Mouse (Mus musculus) ES-Bruce4 (cell line): ENCODE data around the gene Peak1. TPM values are rescaled to one million over a fixed set of nuclear protein-coding genes. Genes with fewer than 3 reads are reported as not detected.
"Not testable (repeated sequence)": the region's sequence is repeated elsewhere in the genome, so short reads cannot be mapped to it uniquely, and the experiment has no call there.

Experiments
- H3K27ac ChIP-seq: 2 replicates; pipeline ENCODE4 v1.5.1; 2012; ENCODE audit warnings: low read length, inconsistent platforms; ENCODE audit not compliant: insufficient read depth
- H3K27me3 ChIP-seq: 2 replicates; pipeline ENCODE4 v1.6.1; 2012; ENCODE audit warnings: mild to moderate bottlenecking, low read length, inconsistent platforms; ENCODE audit not compliant: control insufficient read depth, poor library complexity, insufficient read depth, severe bottlenecking
- H3K36me3 ChIP-seq: 2 replicates; pipeline ENCODE4 v1.6.1; 2012; ENCODE audit warnings: inconsistent platforms, mild to moderate bottlenecking, low read length, moderate library complexity; ENCODE audit not compliant: control insufficient read depth, poor library complexity, insufficient read depth, severe bottlenecking
- H3K4me1 ChIP-seq: one replicate; pipeline ENCODE4 v1.8.1; 2011; ENCODE audit warnings: low read length; ENCODE audit not compliant: control insufficient read depth, insufficient read depth
- H3K4me3 ChIP-seq: 2 replicates; pipeline ENCODE4 v1.5.1; 2011; ENCODE audit warnings: low read depth, mild to moderate bottlenecking, low read length
- H3K9ac ChIP-seq: 2 replicates; pipeline ENCODE4 v1.6.1; 2012; ENCODE audit warnings: low read depth, mild to moderate bottlenecking, inconsistent platforms; ENCODE audit not compliant: poor library complexity, severe bottlenecking
- H3K9me3 ChIP-seq: replicated peaks from 2 replicates; pipeline ENCODE4 v1.6.1; 2012; ENCODE audit warnings: mild to moderate bottlenecking, low read length, inconsistent platforms; ENCODE audit not compliant: control insufficient read depth, poor library complexity, insufficient read depth, severe bottlenecking
- CTCF ChIP-seq: IDR thresholded peaks from one replicate; pipeline ENCODE4 v1.8.1; 2011; ENCODE audit warnings: low read depth, low read length
- EP300 ChIP-seq: IDR thresholded peaks from 2 replicates; pipeline ENCODE4 v1.6.1; 2011; ENCODE audit warnings: low read depth, low read length; ENCODE audit not compliant: insufficient read depth
- POLR2A ChIP-seq: IDR thresholded peaks from one replicate; pipeline ENCODE4 v1.8.1; 2011; ENCODE audit warnings: low read length; ENCODE audit not compliant: insufficient read depth
- polyA plus RNA-seq: library from polyadenylated mRNA; stranded (reverse); fragments of >200 nt; gene quantifications from 2 replicates; pipeline ENCODE4 v1.2.4, GENCODE M21; 2011; ENCODE audit warnings: low read depth; ENCODE audit not compliant: missing spikeins, insufficient read depth, insufficient read length

The Peak1 gene
- polyA plus RNA-seq, 1 experiment = 26.3 TPM

- no peak overlapping the region for H3K4me3 ChIP-seq
- TF ChIP-seq CTCF = no peak
- 0 out of 2 replicates have a peak, but pooled peaks cover 3% of the 10 kb centered on the region for H3K9me3 ChIP-seq
- H3K36me3 ChIP-seq = no peaks in the 10 kb centered on the region
- H3K9ac ChIP-seq = no peak overlapping the region
- H3K27me3 ChIP-seq = no peaks in the 10 kb centered on the region
- no peaks in the 10 kb centered on the region for H3K4me1 ChIP-seq
- H3K27ac ChIP-seq = no peak overlapping the region
Measured at GRCm38 (mm10) chr9:56462606-56463005, 44.7 kb upstream of the Peak1 start.

DNA sequence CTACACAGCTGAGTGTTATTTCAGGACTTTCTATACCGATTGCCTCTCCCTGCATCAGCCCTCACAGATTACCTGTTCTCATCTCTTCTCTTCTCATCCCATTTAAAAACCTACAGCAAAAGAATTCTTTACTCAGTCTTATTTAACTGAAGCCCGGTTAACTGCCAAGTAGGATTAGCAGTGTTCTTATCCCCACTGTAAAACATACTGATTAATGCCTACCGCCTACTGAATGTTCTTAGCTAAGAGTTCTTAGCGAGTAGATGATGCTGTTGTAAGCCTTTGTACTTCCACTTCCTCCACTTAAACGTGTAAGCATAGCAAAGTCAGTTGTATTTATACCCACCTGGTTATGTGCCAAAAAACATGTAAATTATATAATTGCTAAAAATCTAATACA lies 43.1 kb upstream of the Peak1 start:
- H3K4me1 ChIP-seq = no peaks in the 10 kb centered on the region
- H3K9ac ChIP-seq = no peak overlapping the region
- H3K36me3 ChIP-seq = no peaks in the 10 kb centered on the region
- H3K9me3 ChIP-seq = 0 out of 2 replicates have a peak, but pooled peaks cover 3% of the 10 kb centered on the region
- TF ChIP-seq CTCF (no peak), POLR2A (no peak)
- no peaks in the 10 kb centered on the region for H3K27me3 ChIP-seq
- no peak overlapping the region for H3K4me3 ChIP-seq
- H3K27ac ChIP-seq = no peak overlapping the region

GRCm38 (mm10) chr9:56456426-56456825 lies 38.6 kb upstream of the Peak1 start:
- Histone ChIP-seq H3K27ac (no peak overlapping the region), H3K9ac (no peak overlapping the region), H3K4me3 (no peak overlapping the region), H3K27me3 (no peaks in the 10 kb centered on the region), H3K9me3 (no peaks in the 10 kb centered on the region), H3K4me1 (no peaks in the 10 kb centered on the region), H3K36me3 (no peaks in the 10 kb centered on the region)
- TF ChIP-seq POLR2A (no peak), EP300 (no peak)

- Histone ChIP-seq H3K4me1 (no peaks in the 10 kb centered on the region), H3K9ac (no peak overlapping the region), H3K36me3 (no peaks in the 10 kb centered on the region), H3K9me3 (no peaks in the 10 kb centered on the region), H3K27me3 (no peaks in the 10 kb centered on the region), H3K4me3 (no peak overlapping the region), H3K27ac (no peak overlapping the region)
- TF ChIP-seq CTCF = no peak
- TF ChIP-seq EP300 = no peak
- no peak for TF ChIP-seq POLR2A
Measured at GRCm38 (mm10) chr9:56453038-56453815, 35.4 kb upstream of the Peak1 start.

- no peaks in the 10 kb centered on the region for H3K27me3 ChIP-seq
Measured at GRCm38 (mm10) chr9:56451570-56451969, 33.7 kb upstream of the Peak1 start.

GRCm38 (mm10) chr9:56439699-56440098 lies 21.8 kb upstream of the Peak1 start:
- Histone ChIP-seq H3K9me3 (no peaks in the 10 kb centered on the region), H3K4me1 (no peaks in the 10 kb centered on the region), H3K4me3 (no peak overlapping the region), H3K27me3 (no peaks in the 10 kb centered on the region), H3K9ac (no peak overlapping the region), H3K27ac (no peak overlapping the region), H3K36me3 (no peaks in the 10 kb centered on the region)
- TF ChIP-seq POLR2A (no peak), EP300 (no peak), CTCF (no peak)

More at GRCm38 (mm10) chr9:56451570-56451969, 33.7 kb upstream of the Peak1 start:
- H3K27ac ChIP-seq = no peak overlapping the region
- H3K4me3 ChIP-seq = no peak overlapping the region
- no peaks in the 10 kb centered on the region for H3K4me1 ChIP-seq
- no peaks in the 10 kb centered on the region for H3K9me3 ChIP-seq
- no peak for TF ChIP-seq CTCF
- TF ChIP-seq POLR2A = no peak
- no peak for TF ChIP-seq EP300
- no peaks in the 10 kb centered on the region for H3K36me3 ChIP-seq
- no peak overlapping the region for H3K9ac ChIP-seq

- H3K9ac ChIP-seq, H3K4me1 ChIP-seq, H3K9me3 ChIP-seq, H3K4me3 ChIP-seq, H3K36me3 ChIP-seq, H3K27me3 ChIP-seq, H3K27ac ChIP-seq: not testable (repeated sequence)
Measured at GRCm38 (mm10) chr9:56437300-56437892, 19.5 kb upstream of the Peak1 start.
